Mouse (Mus musculus) kidney, postnatal 10 days (tissue): ENCODE results near the gene Il15.
A peak's percentile ranks its signal among the peaks of the same experiment; 100 is the strongest.

Experiments
- DNase-seq: peaks from one replicate; pipeline ENCODE4 v3.0.0; 2021; ENCODE audit warnings: mixed read lengths

The Il15 gene

DNA sequence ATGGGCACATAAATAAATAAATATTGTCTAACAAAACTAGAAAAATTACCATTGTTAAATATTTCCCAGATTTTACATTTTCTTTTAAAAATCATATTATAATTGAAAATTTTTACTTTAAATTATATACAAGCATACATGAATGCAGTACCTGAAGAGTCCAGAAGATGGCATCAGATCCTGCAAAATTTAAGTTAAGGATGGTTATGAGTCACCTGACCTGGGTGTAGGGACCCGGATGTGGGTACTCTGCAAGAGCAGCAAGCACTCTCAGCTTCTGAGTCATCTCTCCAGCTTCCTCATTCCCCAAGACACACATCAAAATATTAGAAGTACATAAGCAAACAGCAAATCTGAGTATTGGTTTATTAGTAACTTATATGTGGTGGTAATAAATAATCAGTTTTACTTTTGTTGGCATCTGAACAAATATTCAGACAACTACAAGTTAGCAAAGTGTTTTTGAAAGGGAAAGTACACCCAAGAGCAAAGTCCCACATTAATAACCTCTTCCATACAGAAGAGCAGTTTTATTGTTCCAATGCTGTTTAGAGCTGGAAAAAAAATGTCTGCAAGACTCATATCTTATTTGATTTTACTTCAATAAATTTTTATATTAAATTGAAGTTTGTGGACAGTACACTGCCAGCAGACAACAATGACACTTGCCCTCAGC, 51.6 kb downstream of the Il15 start:
- peak; percentile 19 for DNase-seq

- no peak for DNase-seq
These were observed 53.7 kb downstream of the Il15 start for GRCm38 (mm10) chr8:82349299-82349698.

GRCm38 (mm10) chr8:82346485-82346884, 56.5 kb downstream of the Il15 start:
- DNase-seq, result no peak

- DNase-seq, result no peak
These were observed 71.3 kb downstream of the Il15 start for GRCm38 (mm10) chr8:82331675-82332234.

DNA sequence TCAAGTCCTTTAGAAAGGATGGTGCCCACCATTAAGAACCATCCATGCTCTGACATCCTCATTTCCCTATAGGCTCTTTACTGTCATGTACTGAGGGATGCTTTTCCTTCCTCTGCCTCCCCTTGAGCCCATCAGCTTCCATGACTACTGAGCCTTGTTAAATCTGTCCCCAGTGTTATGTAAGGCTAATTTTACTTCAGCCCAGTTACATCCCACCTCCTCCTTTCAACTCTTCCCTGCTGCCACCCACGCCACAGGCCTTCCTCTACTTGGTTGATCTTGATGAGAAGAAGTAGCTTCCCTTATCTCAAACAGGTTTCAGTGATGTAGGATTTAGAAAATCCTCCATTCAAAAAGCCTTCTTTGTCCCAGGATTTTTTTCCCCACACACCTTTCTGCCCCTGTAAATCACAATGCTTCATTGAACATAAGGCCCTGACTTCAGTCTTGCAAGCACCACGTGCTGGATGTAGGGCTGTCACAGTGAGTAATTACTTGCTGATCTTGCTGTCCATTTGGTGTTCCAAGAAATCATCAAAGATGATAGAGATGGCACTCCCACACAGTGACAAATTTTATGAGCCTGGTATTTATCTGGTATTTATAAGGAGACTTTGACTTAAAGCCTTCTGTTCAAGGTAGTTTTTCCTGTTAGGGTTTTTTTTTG, 74.9 kb downstream of the Il15 start:
- DNase-seq, result no peak

GRCm38 (mm10) chr8:82326061-82326460, 77.0 kb downstream of the Il15 start:
- no peak for DNase-seq

DNA sequence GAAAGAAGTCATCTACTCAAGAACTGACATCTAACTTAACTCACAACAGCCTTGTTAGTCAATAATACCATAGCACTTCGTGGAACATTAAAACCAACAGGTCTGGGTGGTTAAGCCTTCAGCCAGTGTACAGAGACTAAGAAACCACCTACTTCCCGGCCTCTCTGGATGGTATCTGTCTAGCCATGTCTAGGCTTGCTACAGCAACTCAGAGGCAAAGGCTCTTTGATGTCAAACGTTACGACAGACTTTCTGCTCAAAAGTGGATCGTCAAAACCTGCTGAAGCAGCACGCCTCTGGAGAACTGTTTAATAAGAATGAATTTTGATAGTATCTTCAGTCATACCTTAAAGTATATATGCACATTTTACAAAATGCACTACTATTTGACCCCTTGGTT, 77.4 kb downstream of the Il15 start:
- DNase-seq, result no peak

- no peak for DNase-seq
These were observed 85.6 kb downstream of the Il15 start for GRCm38 (mm10) chr8:82317446-82317845.

DNA sequence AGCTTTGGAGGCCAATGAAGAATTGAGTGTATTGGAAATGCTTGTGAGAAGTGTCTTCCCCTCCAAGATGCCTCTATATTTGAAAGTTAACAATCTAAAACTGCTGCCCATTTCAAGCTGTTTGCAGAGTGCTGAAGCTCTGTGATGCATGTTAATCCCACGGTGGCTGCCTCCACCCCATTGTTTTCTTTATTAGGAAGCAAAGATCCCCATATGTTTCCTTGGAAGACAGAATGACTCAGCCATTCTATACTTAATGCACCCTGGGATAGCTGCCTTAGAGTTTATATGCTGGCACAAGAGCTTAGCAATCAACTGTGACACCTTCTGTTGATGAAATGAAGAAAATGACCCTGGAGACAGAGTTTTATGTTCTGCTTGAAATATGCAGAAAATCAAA, 96.6 kb downstream of the Il15 start:
- DNase-seq, result no peak

DNA sequence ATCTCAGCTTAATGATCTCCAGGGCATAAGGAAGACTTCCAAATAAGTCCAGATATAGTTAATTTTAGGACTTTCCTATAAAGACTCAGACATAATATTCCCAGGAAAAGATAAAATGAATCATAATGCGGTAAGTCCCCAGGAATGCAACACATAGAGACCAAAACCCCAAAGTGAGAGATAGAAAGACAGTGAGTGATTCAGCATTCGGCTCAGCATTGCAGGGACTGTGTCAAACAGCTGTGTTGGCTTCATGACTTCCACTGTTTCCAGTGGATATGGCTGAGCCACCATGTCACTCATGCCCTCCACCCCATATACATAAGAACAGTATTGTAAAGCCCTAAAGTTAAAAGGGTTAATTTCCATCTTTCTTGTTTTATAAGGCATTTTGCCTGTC, 106.8 kb downstream of the Il15 start:
- DNase-seq, result no peak

DNA sequence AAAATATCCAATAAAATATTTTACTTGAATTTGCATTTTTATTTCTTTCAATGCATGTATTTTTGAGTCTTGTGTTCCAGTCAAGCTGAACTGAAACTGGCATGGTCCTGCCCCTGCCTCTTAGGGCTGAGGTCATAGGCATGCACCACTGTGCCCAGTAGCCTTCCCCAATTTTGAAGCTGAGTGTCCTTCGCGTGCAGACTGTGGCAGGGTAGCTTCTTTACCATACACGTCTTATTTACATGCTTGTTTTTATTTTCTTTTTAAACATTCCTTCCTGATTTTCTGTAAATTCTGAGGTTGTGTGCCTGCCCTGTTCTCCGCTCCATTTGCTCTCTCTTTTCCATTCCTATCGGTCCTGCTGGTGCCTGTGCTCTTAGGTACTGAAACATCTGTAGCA, 111.4 kb downstream of the Il15 start:
- no peak for DNase-seq

DNA sequence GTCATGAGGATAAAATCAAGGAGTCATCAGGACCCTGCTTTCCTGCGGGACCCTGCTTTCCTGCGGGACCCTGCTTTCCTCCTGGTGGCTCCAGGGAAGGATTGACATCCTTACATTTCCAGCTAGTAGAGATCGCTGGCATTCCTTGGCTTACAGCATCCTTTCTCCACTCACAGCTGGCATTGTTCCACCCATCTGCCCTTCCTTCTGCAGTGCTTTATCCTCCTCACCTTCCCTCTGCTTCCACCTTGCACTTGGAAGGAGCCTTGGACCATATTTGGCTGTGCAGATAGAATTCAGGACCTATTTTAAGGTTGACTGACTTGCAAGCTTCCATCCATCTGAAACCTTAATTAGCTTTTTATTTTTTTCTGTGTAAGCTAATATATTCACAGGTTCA, 117.2 kb downstream of the Il15 start:
- DNase-seq, result no peak

DNA sequence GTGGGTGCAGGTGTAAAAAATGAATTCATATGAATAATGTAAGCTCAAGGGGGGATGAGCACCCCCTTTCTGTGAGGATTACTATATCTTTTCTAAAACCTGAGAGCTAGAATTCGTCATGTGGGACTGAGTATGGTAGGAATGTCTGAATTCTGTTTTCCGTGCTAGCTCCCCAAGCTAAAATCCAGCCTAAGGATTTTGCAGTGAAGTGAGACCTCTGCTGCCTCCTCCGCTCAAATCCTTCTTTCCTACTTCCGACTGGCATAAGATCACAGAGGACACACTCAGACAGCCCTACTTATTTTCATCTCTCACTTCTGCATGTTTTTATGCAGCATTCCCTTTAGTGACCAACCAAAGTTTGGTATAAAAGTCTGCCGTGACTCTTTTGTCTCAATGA, 121.0 kb downstream of the Il15 start:
- DNase-seq, result no peak
